Mouse (Mus musculus) frontal cortex, postnatal 14 days (tissue): ENCODE measurements at regions not wholly inside any gene's neighbourhood (a gene's known extent, or its start where the extent isn't known, plus 50 kb on each side); places are given as distances from the start of the nearest gene placed in this dataset.
A peak's percentile ranks its signal among the peaks of the same experiment; 100 is the strongest.

Experiments
- DNase-seq, 2 experiments: peaks; one replicate each; pipeline ENCODE4 v3.0.0; 2022; ENCODE audit warnings: low spot score in 2 of 2

DNA sequence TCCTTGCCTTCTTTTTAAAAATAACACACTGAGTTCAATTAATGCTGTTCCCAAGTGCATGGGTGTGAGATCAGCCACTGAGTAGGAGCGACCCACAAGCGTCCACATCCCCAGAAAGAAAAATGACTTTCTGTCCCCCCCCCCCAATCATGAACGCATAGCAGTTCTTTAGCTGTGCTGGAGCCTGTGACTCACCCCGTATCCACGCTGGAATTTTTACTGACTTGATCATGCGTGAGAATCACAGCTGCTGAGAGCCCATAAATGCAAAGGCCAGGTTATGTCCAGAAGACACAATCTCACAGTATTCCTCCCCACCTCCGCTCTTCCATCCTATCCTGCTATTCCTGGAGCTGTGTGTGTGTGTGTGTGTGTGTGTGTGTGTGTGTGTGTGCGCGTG is 53.3 kb downstream of the Fos start:
- DNase-seq: no peak

DNA sequence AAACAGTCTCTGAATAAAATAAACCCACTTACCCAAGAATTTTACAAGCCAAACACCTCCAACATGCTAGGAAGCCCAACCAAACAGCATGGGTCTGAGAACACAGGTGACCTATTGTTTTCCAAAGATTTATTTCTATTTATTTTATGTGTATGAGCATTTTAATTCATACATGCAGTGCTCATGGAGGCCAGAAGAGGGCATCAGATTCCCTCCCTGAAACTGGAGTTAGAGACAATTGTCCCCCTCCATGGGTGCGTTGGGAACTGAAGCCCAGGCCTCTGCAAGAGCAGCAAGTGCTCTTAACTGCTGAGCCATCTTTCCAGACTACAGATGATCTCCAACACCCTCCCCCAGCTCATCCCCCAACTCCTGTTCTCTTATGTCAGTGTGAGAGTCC is 57.9 kb downstream of the Fos start:
- DNase-seq: no peak

DNA sequence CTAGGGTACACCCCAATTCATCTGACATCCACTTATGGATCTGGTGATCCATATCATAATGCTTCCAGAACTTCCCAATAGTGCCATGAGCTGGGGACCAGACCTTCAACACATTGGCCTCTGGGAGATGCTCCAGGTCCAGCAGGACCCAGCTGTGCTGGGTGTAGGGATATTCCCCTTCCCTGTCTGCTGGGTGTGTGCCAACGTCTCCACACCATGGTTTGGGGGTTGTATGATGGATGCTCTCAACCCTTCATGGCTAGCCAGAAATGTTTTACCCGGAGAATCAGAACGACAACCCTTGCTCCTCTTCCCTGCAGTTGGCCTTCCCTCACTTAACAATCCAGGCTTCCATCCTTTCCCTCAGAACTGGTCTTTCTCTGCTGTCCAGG is 58.5 kb downstream of the Fos start:
- DNase-seq: no peak

DNA sequence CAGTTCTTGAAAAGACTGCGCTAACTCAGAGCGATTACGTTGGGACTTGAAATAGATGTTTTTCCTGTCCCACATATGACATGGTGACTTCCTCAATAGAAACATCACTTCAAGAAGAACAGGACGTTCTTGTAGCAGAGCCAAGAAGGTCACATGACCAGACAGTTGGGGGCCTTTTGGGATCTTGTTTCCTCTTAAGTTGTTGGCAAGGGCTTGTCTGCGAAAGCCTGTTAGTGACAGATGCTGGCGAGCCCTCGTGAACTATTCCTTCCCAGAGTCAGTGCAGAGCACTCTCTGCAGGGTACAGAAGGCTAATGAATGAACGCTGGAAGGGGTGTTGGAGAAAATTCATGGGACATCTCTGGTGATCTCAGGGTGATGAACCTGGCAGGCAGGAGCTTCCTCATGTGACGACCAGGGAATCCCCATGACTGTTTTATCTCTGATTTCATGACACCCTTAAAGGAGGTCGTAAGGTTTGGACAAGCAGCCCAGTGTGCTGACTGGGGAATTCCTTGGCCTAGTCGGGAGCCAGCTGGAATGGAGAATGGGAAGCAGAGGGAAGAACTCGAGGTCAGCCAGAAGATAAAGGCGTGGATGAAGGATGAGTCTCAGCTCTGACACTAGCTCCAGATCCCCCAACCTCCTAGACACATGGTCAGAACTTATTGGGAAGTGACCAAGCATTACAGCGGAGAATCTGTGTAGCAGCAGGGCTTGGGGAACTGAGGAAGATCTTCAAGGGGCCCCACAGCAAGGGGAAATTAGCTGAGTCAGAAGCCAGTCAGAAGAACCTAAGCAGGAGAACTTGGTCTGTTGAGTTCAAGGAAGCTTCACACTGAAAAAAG is 59.1 kb downstream of the Fos start:
- peak in 1 of 2 experiments; percentile 35 for DNase-seq

DNA sequence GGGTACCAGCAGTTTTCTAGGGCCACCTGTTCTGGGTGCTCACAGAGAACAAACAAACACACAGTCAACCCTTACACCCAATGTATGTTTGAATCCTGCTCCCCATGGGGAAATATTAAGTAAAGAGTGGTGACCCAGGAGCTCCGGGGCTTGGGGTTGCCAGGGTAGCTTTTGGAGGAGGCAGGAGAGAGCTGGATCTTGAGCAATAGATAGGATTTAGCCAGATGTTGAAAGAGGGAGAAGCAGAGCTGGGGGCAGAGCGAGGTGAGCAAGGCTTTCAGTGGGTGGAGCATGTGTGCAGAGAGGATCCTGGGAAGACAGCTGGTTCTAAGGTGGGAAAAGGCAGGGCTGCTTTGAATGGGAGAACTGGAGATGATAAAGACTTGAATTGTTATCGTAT is 59.9 kb downstream of the Fos start:
- DNase-seq: no peak

DNA sequence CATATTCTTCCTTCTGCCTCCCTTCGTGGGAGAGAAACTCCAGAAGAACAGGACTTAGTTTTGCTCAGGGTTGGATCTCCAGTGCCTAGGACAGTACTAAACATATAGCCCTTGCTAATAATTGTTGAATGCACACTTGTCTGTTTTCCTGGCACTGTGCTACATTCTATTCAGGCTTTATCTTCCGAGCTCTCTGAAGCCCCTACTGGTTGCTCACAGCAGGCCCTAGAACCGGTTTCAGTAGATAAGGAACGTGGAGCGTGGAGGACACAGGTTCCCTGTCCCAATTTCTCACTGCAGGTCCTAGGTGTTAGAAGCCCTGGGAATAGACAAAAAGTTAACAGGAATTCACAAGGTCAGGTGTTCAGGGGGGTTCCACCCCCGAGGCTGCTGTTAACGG is 59.4 kb upstream of the Jdp2 start:
- DNase-seq: no peak

DNA sequence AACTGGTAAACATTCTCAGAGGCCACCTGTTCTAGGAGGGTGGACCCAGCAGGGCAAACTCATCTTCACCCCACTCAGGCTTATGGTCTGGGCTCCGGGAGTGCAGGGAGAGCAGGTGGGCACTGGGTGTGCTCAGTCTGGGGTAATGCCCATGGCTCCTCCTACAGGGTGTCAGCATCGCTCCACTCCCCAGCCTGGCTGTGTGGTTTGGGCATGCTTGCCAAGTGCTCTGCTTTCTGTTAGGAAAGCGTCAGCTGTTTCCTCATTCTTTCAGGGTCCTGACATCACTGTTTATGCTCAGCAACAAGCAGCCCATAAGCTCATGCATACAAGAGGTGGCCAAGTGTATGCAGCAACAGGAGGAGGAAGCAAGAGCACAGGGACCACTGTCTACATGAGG is 57.7 kb upstream of the Jdp2 start:
- no peak for DNase-seq

DNA sequence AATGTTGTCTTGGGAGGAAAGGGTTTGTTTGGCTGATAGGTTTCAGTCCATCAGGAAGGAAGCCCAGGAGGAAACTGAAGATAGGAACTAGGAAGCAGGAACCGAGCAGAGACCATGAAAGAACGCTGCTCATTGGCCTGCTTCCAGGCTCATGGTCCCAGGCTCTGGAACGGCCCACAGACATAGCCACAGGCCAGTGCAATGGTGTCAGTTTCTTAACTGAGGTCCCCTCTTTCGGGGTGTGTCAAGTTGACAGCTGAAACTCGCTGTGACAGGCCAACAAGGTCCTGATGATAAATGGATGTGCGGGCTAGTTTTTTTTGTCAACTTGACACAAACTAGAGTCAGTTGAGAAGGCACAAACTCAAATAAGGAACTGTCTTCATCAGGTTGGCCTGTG is 55.9 kb upstream of the Jdp2 start:
- no peak for DNase-seq

DNA sequence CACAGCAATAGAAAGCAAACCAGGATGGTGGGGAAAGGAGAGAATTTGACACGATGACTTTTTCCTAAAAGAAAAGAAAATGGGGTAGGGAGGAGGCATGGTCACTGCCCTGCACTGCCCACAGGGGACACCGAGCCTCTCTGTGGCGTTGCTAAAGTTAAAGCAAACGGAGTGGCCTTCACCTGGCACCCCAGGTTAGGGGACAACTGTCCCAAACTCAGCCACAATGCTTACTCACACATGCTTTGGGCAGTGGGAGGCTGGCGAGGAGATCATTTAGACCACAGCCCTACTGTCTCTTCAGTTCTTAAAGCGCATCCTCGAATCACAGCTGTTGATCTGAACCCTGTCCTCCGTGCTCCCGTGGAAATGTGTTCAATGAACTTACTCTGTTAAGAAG is 55.3 kb upstream of the Jdp2 start:
- DNase-seq: no peak

DNA sequence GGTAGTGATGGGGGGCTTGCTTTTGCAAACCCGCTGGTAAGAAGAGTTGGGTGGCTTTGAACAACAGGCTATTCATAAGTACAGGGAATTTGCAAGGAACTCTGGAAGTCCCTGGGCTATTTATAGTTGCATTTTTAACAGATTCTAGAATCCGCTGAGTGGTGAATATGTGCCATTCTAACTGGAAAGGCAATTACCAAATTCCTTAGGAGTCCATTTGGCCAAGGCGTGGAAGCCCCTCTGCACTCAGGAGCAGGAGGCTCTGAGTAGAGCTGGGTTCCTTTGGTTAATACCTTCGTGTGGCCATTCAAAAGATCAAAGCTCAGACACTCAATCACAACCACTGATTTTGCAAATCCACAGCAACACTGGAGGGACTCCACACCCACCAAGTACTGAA is 54.0 kb upstream of the Jdp2 start:
- DNase-seq: no peak

DNA sequence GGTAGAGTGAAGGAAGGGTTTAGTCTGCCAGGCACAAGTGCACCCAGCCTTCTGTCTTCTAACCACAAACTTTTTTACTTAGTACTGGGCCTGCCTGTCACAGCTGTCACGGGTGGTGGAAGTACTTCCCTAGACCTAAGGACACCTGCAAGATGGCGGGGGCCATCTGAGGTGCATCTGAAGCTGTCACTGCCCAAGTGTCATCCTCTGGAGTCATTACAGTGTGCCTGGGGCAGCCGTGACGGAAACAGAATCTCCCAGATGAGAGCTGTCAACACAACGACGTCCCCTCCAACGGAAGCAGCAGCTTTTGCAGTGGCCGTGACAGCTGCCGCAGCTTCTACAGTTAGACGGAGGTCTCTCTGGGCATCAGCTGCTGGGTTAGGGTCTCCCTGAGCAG is 53.1 kb upstream of the Jdp2 start:
- no peak for DNase-seq

DNA sequence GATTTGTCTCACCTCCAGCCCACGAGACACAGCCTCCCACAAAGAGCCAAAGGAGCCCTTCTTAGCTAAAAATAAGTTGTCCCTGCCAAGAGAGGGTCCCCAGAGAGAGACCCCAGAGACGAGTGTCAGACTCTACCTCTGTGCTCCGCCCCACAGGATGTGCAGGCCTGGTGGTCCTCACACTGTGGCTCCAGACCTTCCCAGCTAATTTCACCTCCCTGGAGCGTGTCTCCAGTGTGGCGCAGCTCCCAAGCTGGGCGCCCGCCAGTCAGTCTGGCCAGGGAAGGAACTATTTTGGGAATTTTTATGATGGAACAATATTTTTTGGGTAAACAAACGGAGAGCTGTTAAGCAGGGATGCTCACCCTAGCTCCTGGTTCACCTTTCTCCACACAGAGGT is 50.8 kb upstream of the Jdp2 start:
- DNase-seq: no peak
